Mouse (Mus musculus) T-cell, adult 2 months (primary cell): ENCODE results near the gene Clock.

Source experiments
- DNase-seq: peaks from one replicate; pipeline ENCODE4 v3.0.0; 2022; ENCODE audit warnings: low spot score

Clock gene

GRCm38 (mm10) chr5:76177664-76178063 lies 126.9 kb downstream of the Clock start:
- no peak for DNase-seq

- no peak for DNase-seq
These were observed 127.8 kb downstream of the Clock start for GRCm38 (mm10) chr5:76176841-76177240.

- no peak for DNase-seq
These were observed 128.2 kb downstream of the Clock start for GRCm38 (mm10) chr5:76176411-76176810.

GRCm38 (mm10) chr5:76175051-76175450 lies 129.5 kb downstream of the Clock start:
- DNase-seq, result no peak

GRCm38 (mm10) chr5:76171039-76171438 lies 133.6 kb downstream of the Clock start:
- DNase-seq, result no peak

GRCm38 (mm10) chr5:76170522-76170921 lies 134.1 kb downstream of the Clock start:
- no peak for DNase-seq

GRCm38 (mm10) chr5:76164827-76165226 lies 139.8 kb downstream of the Clock start:
- DNase-seq, result no peak

- DNase-seq, result no peak
These were observed 140.7 kb downstream of the Clock start for GRCm38 (mm10) chr5:76163828-76164390.

- no peak for DNase-seq
These were observed 141.7 kb downstream of the Clock start for GRCm38 (mm10) chr5:76162926-76163325.

GRCm38 (mm10) chr5:76161491-76161890 lies 143.1 kb downstream of the Clock start:
- no peak for DNase-seq

GRCm38 (mm10) chr5:76160086-76160485 lies 144.5 kb downstream of the Clock start:
- DNase-seq, result no peak
